Mouse (Mus musculus) layer of hippocampus, postnatal 14 days (tissue): Measurements from ENCODE around the gene Pnlip. TPM values are rescaled to one million over a fixed set of nuclear protein-coding genes. Genes with fewer than 3 reads are reported as not detected.

Source experiments
- DNase-seq, 2 experiments: peaks; one replicate each; pipeline ENCODE4 v3.0.0; 2021 to 2022; ENCODE audit warnings: low spot score in 2 of 2, mixed read lengths in 1 of 2
- long read RNA-seq, 2 experiments: library from polyadenylated mRNA; stranded (forward); transcript quantifications; one replicate each; pipeline ENCODE4 v2.0.0; 2021
- total RNA-seq, 2 experiments: library from RNA; stranded (reverse); gene quantifications; 2 replicates each; pipeline ENCODE4 v1.2.3; 2021

Gene Pnlip
- 1 to 10 TPM; 2.0 to 2.2 TPM for total RNA-seq
- long read RNA-seq, experiment 1, partial matches to known transcripts, result 1 of 4 reads
- long read RNA-seq, experiment 1, other reads (novel, unspliced or antisense), result 3 of 4 reads
- long read RNA-seq, experiment 2, partial matches to known transcripts, result 1 of 1 reads
- long read RNA-seq, experiment 2, other reads (novel, unspliced or antisense), result 0 of 1 reads

- DNase-seq, result no peak
Observed at GRCm38 (mm10) chr19:58652198-58652597, at the start of gene Pnlip. Gene Pnlip, plus strand, starts transcription at chr19:58652498.

- no peak for DNase-seq
Observed at GRCm38 (mm10) chr19:58609716-58610115, 42.6 kb upstream of the Pnlip start.

- no peak for DNase-seq
Observed at GRCm38 (mm10) chr19:58612745-58613144, 39.6 kb upstream of the Pnlip start.

GRCm38 (mm10) chr19:58616606-58617005 lies 35.7 kb upstream of the Pnlip start:
- no peak for DNase-seq

GRCm38 (mm10) chr19:58620661-58621060 lies 31.6 kb upstream of the Pnlip start:
- no peak for DNase-seq

- DNase-seq, result peak in 1 of 2 experiments; percentile 66
Observed at GRCm38 (mm10) chr19:58621646-58622045, 30.7 kb upstream of the Pnlip start.

GRCm38 (mm10) chr19:58624799-58625198 lies 27.5 kb upstream of the Pnlip start:
- no peak for DNase-seq

GRCm38 (mm10) chr19:58625254-58625947 lies 26.9 kb upstream of the Pnlip start:
- no peak for DNase-seq

GRCm38 (mm10) chr19:58627406-58628337 lies 24.6 kb upstream of the Pnlip start:
- DNase-seq, result peak; percentile 38 to 66

- DNase-seq, result no peak
Observed at GRCm38 (mm10) chr19:58629351-58629773, 22.9 kb upstream of the Pnlip start.

GRCm38 (mm10) chr19:58650036-58650435 lies 2.3 kb upstream of the Pnlip start:
- peak; percentile 51 to 83 for DNase-seq

GRCm38 (mm10) chr19:58662098-58662497 lies 9.8 kb downstream of the Pnlip start:
- DNase-seq, result peak in 1 of 2 experiments; percentile 24

GRCm38 (mm10) chr19:58663317-58663716 lies 11.0 kb downstream of the Pnlip start:
- no peak for DNase-seq

- no peak for DNase-seq
Observed at GRCm38 (mm10) chr19:58664901-58665300, 12.6 kb downstream of the Pnlip start.

- peak in 1 of 2 experiments; percentile 7 for DNase-seq
Observed at GRCm38 (mm10) chr19:58674644-58675043, 22.3 kb downstream of the Pnlip start.

- DNase-seq, result no peak
Observed at GRCm38 (mm10) chr19:58677117-58677516, 24.8 kb downstream of the Pnlip start.

GRCm38 (mm10) chr19:58688933-58689332 lies 36.6 kb downstream of the Pnlip start:
- DNase-seq, result no peak

- no peak for DNase-seq
Observed at GRCm38 (mm10) chr19:58695314-58695713, 43.0 kb downstream of the Pnlip start.

- DNase-seq, result no peak
Observed at GRCm38 (mm10) chr19:58696235-58696634, 43.9 kb downstream of the Pnlip start.

- DNase-seq, result no peak
Observed at GRCm38 (mm10) chr19:58704556-58704955, 52.3 kb downstream of the Pnlip start.

GRCm38 (mm10) chr19:58708611-58709010 lies 56.3 kb downstream of the Pnlip start:
- DNase-seq, result no peak

GRCm38 (mm10) chr19:58717925-58718324 lies 65.6 kb downstream of the Pnlip start:
- no peak for DNase-seq
